Mouse (Mus musculus) ES-E14 (cell line): Measurements from ENCODE around the gene Dmrt3.

Experiments
- CHD2 ChIP-seq: IDR thresholded peaks from 2 replicates; pipeline ENCODE4 v1.6.1; 2014; ENCODE audit warnings: mild to moderate bottlenecking, low read depth, low read length, inconsistent platforms
- HCFC1 ChIP-seq: IDR thresholded peaks from 2 replicates; pipeline ENCODE4 v1.6.1; 2012; ENCODE audit warnings: low read length, inconsistent platforms, borderline replicate concordance; ENCODE audit not compliant: insufficient read depth
- MAFK ChIP-seq: IDR thresholded peaks from 2 replicates; pipeline ENCODE4 v1.6.1; 2014; ENCODE audit warnings: mild to moderate bottlenecking, low read depth, low read length, inconsistent platforms; ENCODE audit not compliant: insufficient read depth
- ZNF384 ChIP-seq: IDR thresholded peaks from 2 replicates; pipeline ENCODE4 v1.6.1; 2012; ENCODE audit warnings: low read depth, low read length, inconsistent platforms

DNA sequence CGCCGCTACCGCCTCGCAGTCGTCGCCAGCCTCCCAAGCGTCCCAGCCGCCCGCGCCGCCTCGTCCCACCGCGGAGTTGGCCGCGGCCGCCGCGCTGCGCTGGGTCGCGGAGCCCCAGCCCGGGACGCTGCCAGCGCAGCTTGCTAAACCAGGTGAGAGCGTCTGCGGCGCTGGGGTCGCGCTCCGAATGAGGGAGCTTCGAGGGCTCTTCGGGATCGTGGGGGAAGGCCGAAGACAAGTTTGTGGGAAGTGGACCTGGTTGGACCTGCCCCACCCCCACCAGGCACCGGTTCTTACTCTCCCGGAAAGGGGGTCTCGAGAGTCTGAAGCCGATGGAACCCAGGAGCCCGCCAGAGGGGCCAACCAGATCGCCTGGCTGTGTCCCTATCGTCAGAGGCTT is 1.0 kb downstream of the Dmrt3 start:
- no peak for TF ChIP-seq CHD2
- no peak for TF ChIP-seq MAFK
- TF ChIP-seq HCFC1 = no peak
- TF ChIP-seq ZNF384 = no peak
